In the genomic region with DNA sequence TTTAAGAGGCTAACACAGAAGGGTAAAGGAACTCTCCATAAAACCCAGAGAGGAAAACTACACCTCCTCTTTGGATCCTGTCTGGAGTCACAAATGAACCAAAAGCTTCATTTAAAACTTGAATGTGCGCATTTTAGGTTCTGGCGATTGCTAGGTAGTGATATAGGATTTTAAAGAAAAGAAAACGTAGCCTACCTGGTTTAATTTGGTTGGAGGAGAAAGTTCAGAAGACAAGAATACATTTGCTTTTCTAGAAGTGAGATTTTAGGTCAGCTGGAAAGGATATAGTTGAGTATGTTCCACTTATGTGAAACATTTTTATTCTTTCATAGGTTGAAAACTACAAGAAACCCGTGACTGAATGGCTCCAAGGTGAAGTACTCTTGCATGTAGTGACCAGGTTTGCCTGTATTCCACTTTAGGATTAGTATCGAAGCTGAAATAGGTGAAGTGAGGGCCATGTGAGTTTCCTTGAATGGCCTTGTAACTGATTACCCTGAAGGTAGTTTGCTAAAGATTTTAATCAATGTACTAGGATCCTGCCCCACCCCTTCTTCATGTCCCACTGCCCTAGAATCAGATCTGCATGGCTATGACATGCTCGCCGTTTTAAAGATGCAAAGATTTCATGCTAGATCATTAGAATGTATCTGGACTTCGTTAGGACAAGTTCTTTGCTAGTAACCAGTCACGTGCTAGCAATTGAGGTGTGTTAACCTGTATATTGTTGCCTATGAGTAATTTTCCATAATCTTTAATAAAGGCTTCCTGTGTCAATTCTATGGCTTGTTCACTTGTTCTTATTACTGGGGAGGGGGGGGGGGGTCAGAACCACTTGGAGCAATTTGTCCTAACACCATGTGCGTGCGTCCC, we compare ENCODE assay signal across 7 mouse cellular contexts. TPM values are rescaled to one million over a fixed set of nuclear protein-coding genes. Genes with fewer than 3 reads are reported as not detected.
DNase-seq lines count a peak whose midpoint lies in the region; ATAC-seq and TF ChIP-seq lines count a peak whose summit lies in the region.

No protein-coding gene starts in this region.

- peak; percentile 8 for DNase-seq in lung, postnatal 0 days (ENCODE audit: low spot score)
- no peak for DNase-seq in lung, postnatal 25 days (ENCODE audit: low spot score)
- DNase-seq in frontal cortex, postnatal 14 days (ENCODE audit: low spot score in 2 of 2): no peak
- no peak for DNase-seq in adrenal gland, postnatal 25 days

- no peak for TF ChIP-seq EP300 in lung, postnatal 0 days (IDR thresholded peaks at IDR 0.05)

- H3K4me2 ChIP-seq in lung, postnatal 0 days (replicated peaks; ENCODE audit: low read depth, low read length): peak overlapping the region; percentile 68
- peak overlapping the region; percentile 67 for H3K4me2 ChIP-seq in embryonic facial prominence, embryonic 15.5 days (replicated peaks)
- H3K4me2 ChIP-seq in limb, embryonic 12.5 days: peak overlapping the region; percentile 73
- peak overlapping the region; percentile 69 for H3K4me2 ChIP-seq in stomach, embryonic 15.5 days

- peaks cover 10% of the 10 kb centered on the region for H3K4me1 ChIP-seq in lung, postnatal 0 days (ENCODE audit: insufficient read depth, low read depth, low read length)
- peaks cover 18% of the 10 kb centered on the region for H3K4me1 ChIP-seq in embryonic facial prominence, embryonic 15.5 days
- peaks cover 14% of the 10 kb centered on the region for H3K4me1 ChIP-seq in limb, embryonic 12.5 days (replicated peaks)
- H3K4me1 ChIP-seq in stomach, embryonic 15.5 days: peaks cover 2% of the 10 kb centered on the region

- 17% methylated on average over 11 of the region's 11 CpGs for WGBS in lung, postnatal 0 days
- 12% methylated on average over 11 of the region's 11 CpGs for WGBS in embryonic facial prominence, embryonic 15.5 days
- WGBS in limb, embryonic 12.5 days: 21% methylated on average over 11 of the region's 11 CpGs
- WGBS in stomach, embryonic 15.5 days: 22% methylated on average over 11 of the region's 11 CpGs

- H3K36me3 ChIP-seq in lung, postnatal 0 days (ENCODE audit: insufficient read depth, low read length): no peaks in the 10 kb centered on the region
- peaks cover 15% of the 10 kb centered on the region for H3K36me3 ChIP-seq in embryonic facial prominence, embryonic 15.5 days
- H3K36me3 ChIP-seq in limb, embryonic 12.5 days: peaks cover 44% of the 10 kb centered on the region
- peaks cover 11% of the 10 kb centered on the region; the same call in 1 of the 2 replicates for H3K36me3 ChIP-seq in stomach, embryonic 15.5 days

- no peaks in the 10 kb centered on the region for H3K9me3 ChIP-seq in lung, postnatal 0 days (ENCODE audit: low read length)
- no peaks in the 10 kb centered on the region for H3K9me3 ChIP-seq in embryonic facial prominence, embryonic 15.5 days (replicated peaks)
- no peaks in the 10 kb centered on the region for H3K9me3 ChIP-seq in limb, embryonic 12.5 days
- H3K9me3 ChIP-seq in stomach, embryonic 15.5 days: no peaks in the 10 kb centered on the region

- TF ChIP-seq CTCF in lung, postnatal 0 days (IDR thresholded peaks at IDR 0.05): no peak

- H3K4me3 ChIP-seq in lung, postnatal 0 days (ENCODE audit: low read depth, low read length): peak overlapping the region; percentile 75
- peak overlapping the region; percentile 61 for H3K4me3 ChIP-seq in embryonic facial prominence, embryonic 15.5 days (replicated peaks)
- peak overlapping the region; percentile 85 for H3K4me3 ChIP-seq in limb, embryonic 12.5 days (replicated peaks)
- H3K4me3 ChIP-seq in stomach, embryonic 15.5 days (replicated peaks): peak overlapping the region; percentile 89

- no peaks in the 10 kb centered on the region for H3K27me3 ChIP-seq in lung, postnatal 0 days (replicated peaks; ENCODE audit: insufficient read depth, low read length)
- no peaks in the 10 kb centered on the region for H3K27me3 ChIP-seq in embryonic facial prominence, embryonic 15.5 days
- no peaks in the 10 kb centered on the region for H3K27me3 ChIP-seq in limb, embryonic 12.5 days
- H3K27me3 ChIP-seq in stomach, embryonic 15.5 days (replicated peaks): no peaks in the 10 kb centered on the region

- peak overlapping the region; percentile 76 for H3K9ac ChIP-seq in lung, postnatal 0 days (replicated peaks; ENCODE audit: low read depth)
- H3K9ac ChIP-seq in embryonic facial prominence, embryonic 15.5 days: peak overlapping the region; percentile 92
- H3K9ac ChIP-seq in limb, embryonic 12.5 days (replicated peaks): peak overlapping the region; percentile 98
- H3K9ac ChIP-seq in stomach, embryonic 15.5 days: peak overlapping the region; percentile 84

- peak overlapping the region; percentile 87 for H3K27ac ChIP-seq in lung, postnatal 0 days (ENCODE audit: low read length)
- peak overlapping the region; percentile 81 for H3K27ac ChIP-seq in embryonic facial prominence, embryonic 15.5 days (replicated peaks)
- H3K27ac ChIP-seq in limb, embryonic 12.5 days: peak overlapping the region; percentile 92
- H3K27ac ChIP-seq in stomach, embryonic 15.5 days: peak overlapping the region; percentile 84

- no peak for ATAC-seq in lung, postnatal 0 days
- ATAC-seq in embryonic facial prominence, embryonic 15.5 days (ENCODE audit: insufficient number of reproducible peaks, low FRiP score, low TSS enrichment, low read depth): no peak
- no peak for ATAC-seq in limb, embryonic 12.5 days (ENCODE audit: insufficient number of reproducible peaks, insufficient read depth, low FRiP score, low TSS enrichment, low read depth)
- ATAC-seq in stomach, embryonic 15.5 days (ENCODE audit: insufficient read depth, low FRiP score, low read depth): no peak

RNA-seq across cellular contexts. Expression of a gene that starts 25.6 kb away (rescaled TPM):
- 27.3 and 33.8 TPM in 2 replicates for polyA plus RNA-seq in lung, postnatal 0 days (2015; fragmentation: Nextera tagmentation; extraction: Ambion mirVana)
- 27.2 and 30.3 TPM in 2 replicates for polyA plus RNA-seq in embryonic facial prominence, embryonic 15.5 days (2015; fragmentation: Nextera tagmentation; extraction: Ambion mirVana)
- polyA plus RNA-seq in limb, embryonic 12.5 days (2016; fragmentation: Nextera tagmentation; extraction: Ambion mirVana): 47.2 and 49.3 TPM in 2 replicates
- 27.4 and 27.7 TPM in 2 replicates for polyA plus RNA-seq in stomach, embryonic 15.5 days (2015; fragmentation: Nextera tagmentation; extraction: Ambion mirVana)
- total RNA-seq in adrenal gland, postnatal 25 days (2021): 27.0 and 38.1 TPM in 2 replicates
